Comparison of ENCODE assay signal across 8 mouse cellular contexts in the genomic region with DNA sequence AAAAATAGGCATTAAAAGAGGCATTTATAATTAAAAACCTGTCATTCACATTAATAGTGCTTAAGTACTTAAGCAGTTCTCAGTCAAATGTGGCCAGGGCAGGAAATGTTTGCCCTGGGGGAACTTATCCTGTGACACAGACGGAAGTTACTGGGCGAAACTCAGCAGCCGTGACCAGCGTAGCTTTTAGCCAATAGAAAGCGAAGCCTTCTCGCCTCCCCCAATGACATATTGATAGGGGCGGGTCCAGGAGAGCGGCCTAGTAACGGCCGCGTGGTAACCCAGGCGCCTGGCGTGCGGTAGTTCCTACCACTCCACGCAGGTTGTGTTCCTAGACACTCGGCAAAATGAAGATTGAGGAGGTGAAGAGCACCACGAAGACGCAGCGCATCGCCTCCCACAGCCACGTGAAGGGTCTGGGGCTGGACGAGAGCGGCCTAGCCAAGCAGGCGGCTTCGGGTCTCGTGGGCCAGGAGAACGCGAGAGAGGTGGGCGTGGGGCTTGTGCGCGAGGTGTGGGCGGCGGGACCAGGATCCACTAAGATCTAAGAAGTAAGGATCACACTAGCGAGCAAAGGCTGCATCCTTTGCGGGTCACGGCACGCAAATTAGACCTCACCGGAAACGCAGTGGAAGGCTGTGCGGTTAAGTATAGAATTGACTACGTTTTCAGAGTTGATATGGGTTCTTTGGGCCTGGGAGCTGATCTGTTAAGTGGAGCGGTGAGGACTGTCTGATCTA. TPM values are rescaled to one million over a fixed set of nuclear protein-coding genes. Genes with fewer than 3 reads are reported as not detected.
A peak's percentile ranks its signal among the peaks of the same experiment; 100 is the strongest.
DNase-seq lines count a peak whose midpoint lies in the region; ATAC-seq and TF ChIP-seq lines count a peak whose summit lies in the region.

A gene (plus strand): TSS at position 229 of the 740 bp plus-strand sequence.

- H3K27me3 ChIP-seq in heart, embryonic 12.5 days (replicated peaks) = no peaks in the 10 kb centered on the region
- no peaks in the 10 kb centered on the region for H3K27me3 ChIP-seq in kidney, postnatal 0 days (ENCODE audit: insufficient read depth, low read length)
- no peaks in the 10 kb centered on the region for H3K27me3 ChIP-seq in liver, embryonic 11.5 days (replicated peaks; ENCODE audit: control insufficient read depth, insufficient read depth, low read length)
- no peaks in the 10 kb centered on the region for H3K27me3 ChIP-seq in stomach, embryonic 14.5 days (ENCODE audit: control insufficient read depth, insufficient read depth, low read length)

- peaks cover 25% of the 10 kb centered on the region for H3K36me3 ChIP-seq in heart, embryonic 12.5 days
- H3K36me3 ChIP-seq in kidney, postnatal 0 days (ENCODE audit: insufficient read depth, low read length) = peaks cover 14% of the 10 kb centered on the region
- peaks cover 16% of the 10 kb centered on the region for H3K36me3 ChIP-seq in liver, embryonic 11.5 days (ENCODE audit: control insufficient read depth, insufficient read depth, low read length)
- H3K36me3 ChIP-seq in stomach, embryonic 14.5 days (ENCODE audit: control insufficient read depth, insufficient read depth, low read length) = peaks cover 13% of the 10 kb centered on the region

- H3K9ac ChIP-seq in heart, embryonic 12.5 days = peak within 1 kb of the TSS; percentile 84
- H3K9ac ChIP-seq in kidney, postnatal 0 days (ENCODE audit: low read depth, low read length) = peak within 1 kb of the TSS; percentile 74
- peak within 1 kb of the TSS; percentile 84 for H3K9ac ChIP-seq in liver, embryonic 11.5 days (ENCODE audit: low read depth, low read length)
- H3K9ac ChIP-seq in stomach, embryonic 14.5 days (replicated peaks; ENCODE audit: low read depth, low read length) = peak within 1 kb of the TSS; percentile 65

- peak; percentile 96 for DNase-seq in CD4-positive helper T cell, adult 2 months (ENCODE audit: low read depth, low spot score)
- DNase-seq in brain, embryonic 18.5 days (ENCODE audit: low read depth, low spot score) = peak; percentile 91
- peak; percentile 98 for DNase-seq in kidney, postnatal 0 days (ENCODE audit: low spot score)
- peak; percentile 82 for DNase-seq in liver, embryonic 11.5 days (ENCODE audit: low spot score)
- DNase-seq in naive thymus-derived CD4-positive, alpha-beta T cell, adult 2 months (ENCODE audit: low read depth) = peak; percentile 96

- no peak within 1 kb of the TSS for H3K27ac ChIP-seq in heart, embryonic 12.5 days (ENCODE audit: poor library complexity, severe bottlenecking)
- no peak within 1 kb of the TSS for H3K27ac ChIP-seq in kidney, postnatal 0 days
- 0 out of 2 replicates have a peak within 1 kb of the TSS, but pooled peaks have one; percentile 28 for H3K27ac ChIP-seq in liver, embryonic 11.5 days (ENCODE audit: low read depth, low read length)
- H3K27ac ChIP-seq in stomach, embryonic 14.5 days (ENCODE audit: low read length) = no peak within 1 kb of the TSS

- peaks cover 15% of the 10 kb centered on the region for H3K4me1 ChIP-seq in heart, embryonic 12.5 days (replicated peaks)
- H3K4me1 ChIP-seq in kidney, postnatal 0 days (replicated peaks; ENCODE audit: insufficient read depth, low read length) = 0 out of 2 replicates have a peak, but pooled peaks cover 5% of the 10 kb centered on the region
- peaks cover 8% of the 10 kb centered on the region for H3K4me1 ChIP-seq in liver, embryonic 11.5 days (replicated peaks; ENCODE audit: control insufficient read depth, insufficient read depth, low read length)
- peaks cover 10% of the 10 kb centered on the region; the same call in 1 of the 2 replicates for H3K4me1 ChIP-seq in stomach, embryonic 14.5 days (ENCODE audit: control insufficient read depth, insufficient read depth, low read length)

- under 1% methylated on average over 42 of the region's 42 CpGs for WGBS in heart, embryonic 12.5 days
- WGBS in kidney, postnatal 0 days = under 1% methylated on average over 39 of the region's 42 CpGs
- WGBS in liver, embryonic 11.5 days = under 1% methylated on average over 41 of the region's 42 CpGs
- under 1% methylated on average over 40 of the region's 42 CpGs for whole genome bisulfite sequencing in stomach, embryonic 14.5 days

- peak within 1 kb of the TSS; percentile 68 for H3K4me3 ChIP-seq in heart, embryonic 12.5 days
- peak within 1 kb of the TSS; percentile 68 for H3K4me3 ChIP-seq in kidney, postnatal 0 days (replicated peaks; ENCODE audit: low read depth, low read length)
- peak within 1 kb of the TSS; percentile 78 for H3K4me3 ChIP-seq in liver, embryonic 11.5 days (ENCODE audit: low read depth, low read length)
- H3K4me3 ChIP-seq in stomach, embryonic 14.5 days (ENCODE audit: low read depth, low read length) = peak within 1 kb of the TSS; percentile 78

- no peaks in the 10 kb centered on the region for H3K9me3 ChIP-seq in heart, embryonic 12.5 days (replicated peaks)
- H3K9me3 ChIP-seq in kidney, postnatal 0 days (replicated peaks; ENCODE audit: low read length) = no peaks in the 10 kb centered on the region
- H3K9me3 ChIP-seq in liver, embryonic 11.5 days (ENCODE audit: control insufficient read depth, low read length) = no peaks in the 10 kb centered on the region
- H3K9me3 ChIP-seq in stomach, embryonic 14.5 days (ENCODE audit: control insufficient read depth, low read depth, low read length) = no peaks in the 10 kb centered on the region

- TF ChIP-seq CTCF in kidney, postnatal 0 days (IDR thresholded peaks at IDR 0.05; ENCODE audit: low read depth) = no peak

- H3K4me2 ChIP-seq in heart, embryonic 12.5 days = peak within 1 kb of the TSS; percentile 76
- peak within 1 kb of the TSS; percentile 56 for H3K4me2 ChIP-seq in kidney, postnatal 0 days (ENCODE audit: low read length)
- peak within 1 kb of the TSS; percentile 91 for H3K4me2 ChIP-seq in liver, embryonic 11.5 days
- peak within 1 kb of the TSS; percentile 82 for H3K4me2 ChIP-seq in stomach, embryonic 14.5 days (replicated peaks; ENCODE audit: low read depth, low read length)

- ATAC-seq in erythroid progenitor cell, adult 5-6 weeks (replicated peaks; ENCODE audit: low FRiP score, poor library complexity, severe bottlenecking) = peak; percentile 100
- ATAC-seq in heart, embryonic 12.5 days (ENCODE audit: insufficient number of reproducible peaks, low FRiP score) = peak; percentile 98
- peak; percentile 99 for ATAC-seq in kidney, postnatal 0 days (replicated peaks; ENCODE audit: low FRiP score, low read depth)
- ATAC-seq in liver, embryonic 11.5 days (replicated peaks; ENCODE audit: low FRiP score) = peak; percentile 100
- peak; percentile 99 for ATAC-seq in stomach, embryonic 14.5 days (ENCODE audit: insufficient number of reproducible peaks, insufficient read depth, low FRiP score, low read depth)

RNA-seq across cellular contexts. Expression of the gene that starts here (rescaled TPM):
- 26.3 and 27.2 TPM in 2 replicates for total RNA-seq in erythroid progenitor cell, adult 5-6 weeks (2015; ENCODE audit: low replicate concordance)
- 23.9 and 36.6 TPM in 2 replicates for total RNA-seq in erythroid progenitor cell, adult 5-6 weeks (2017; ENCODE audit: low replicate concordance)
- 75.7 and 80.2 TPM in 2 replicates for polyA plus RNA-seq in heart, embryonic 12.5 days (2016; fragmentation: Nextera tagmentation; extraction: Ambion mirVana)
- 91.1 and 102 TPM in 2 replicates for polyA plus RNA-seq in kidney, postnatal 0 days (2015; fragmentation: Nextera tagmentation; extraction: Ambion mirVana)
- polyA plus RNA-seq in liver, embryonic 11.5 days (2014; fragmentation: Nextera tagmentation; extraction: Ambion mirVana) = 212 and 235 TPM in 2 replicates
- polyA plus RNA-seq in stomach, embryonic 14.5 days (2014; fragmentation: Nextera tagmentation; extraction: Ambion mirVana) = 120 and 134 TPM in 2 replicates
